Mouse (Mus musculus) hematopoietic stem cell, adult 5-6 weeks (primary cell): Measurements from ENCODE around the gene Fam114a2. TPM values are rescaled to one million over a fixed set of nuclear protein-coding genes. Genes with fewer than 3 reads are reported as not detected.

Experiments used
- ATAC-seq, 2 experiments: fragments of 125-278 bp in 1 of 2; replicated peaks in 1 of 2; 2 replicates each; pipeline ENCODE4 v1.8.0; 2016 to 2017; ENCODE audit warnings: inconsistent platforms in 2 of 2, mild to moderate bottlenecking in 2 of 2, moderate number of reproducible peaks in 2 of 2, low read depth in 1 of 2, moderate TSS enrichment in 1 of 2; ENCODE audit not compliant: low FRiP score in 2 of 2, poor library complexity in 2 of 2, severe bottlenecking in 2 of 2, insufficient read depth in 1 of 2, low TSS enrichment in 1 of 2
- total RNA-seq: library from RNA; stranded (forward); fragments of 172-1452, 232-1000 nt; gene quantifications from 2 replicates; pipeline ENCODE4 v1.2.3, GENCODE M21; 2017

Gene Fam114a2
- total RNA-seq, 1 experiment from 2014 or later, result 51.9 TPM

GRCm38 (mm10) chr11:57468706-57469105, 49.7 kb downstream of the Fam114a2 start:
- ATAC-seq, result no peak

GRCm38 (mm10) chr11:57467159-57468110, 51.0 kb downstream of the Fam114a2 start:
- ATAC-seq, result peak; percentile 80 to 82

- no peak for ATAC-seq
Observed at GRCm38 (mm10) chr11:57465844-57466243, 52.6 kb downstream of the Fam114a2 start.

GRCm38 (mm10) chr11:57465025-57465424, 53.4 kb downstream of the Fam114a2 start:
- peak; percentile 55 to 66; a peak in 3 of 4 replicates for ATAC-seq

GRCm38 (mm10) chr11:57459759-57460158, 58.7 kb downstream of the Fam114a2 start:
- no peak for ATAC-seq

- no peak for ATAC-seq
Observed at GRCm38 (mm10) chr11:57454421-57454820, 64.0 kb downstream of the Fam114a2 start.

- peak; percentile 96 to 99 for ATAC-seq
Observed at GRCm38 (mm10) chr11:57445237-57445962, 73.0 kb downstream of the Fam114a2 start.

- no peak; a peak in 1 of 4 replicates for ATAC-seq
Observed at GRCm38 (mm10) chr11:57434153-57434552, 84.3 kb downstream of the Fam114a2 start.

Other genes with a start within 250 kb of the Fam114a2 start
- gene Mfap3, start within 50 bp of the Fam114a2 start, total RNA-seq, result 28.2 and 33.5 TPM in 2 replicates
- 9.7 and 11.4 TPM in 2 replicates for gene Galnt10, start 126.8 kb upstream of the Fam114a2 start, total RNA-seq